Mouse (Mus musculus): Measurements from ENCODE around the gene Rlf. TPM values are rescaled to one million over a fixed set of nuclear protein-coding genes. Genes with fewer than 3 reads are reported as not detected.
A peak's percentile ranks its signal among the peaks of the same experiment; 100 is the strongest.

Gene Rlf
- polyA plus RNA-seq (2012; rRNA removed): 10.9 and 11.9 TPM in 2 replicates

DNA sequence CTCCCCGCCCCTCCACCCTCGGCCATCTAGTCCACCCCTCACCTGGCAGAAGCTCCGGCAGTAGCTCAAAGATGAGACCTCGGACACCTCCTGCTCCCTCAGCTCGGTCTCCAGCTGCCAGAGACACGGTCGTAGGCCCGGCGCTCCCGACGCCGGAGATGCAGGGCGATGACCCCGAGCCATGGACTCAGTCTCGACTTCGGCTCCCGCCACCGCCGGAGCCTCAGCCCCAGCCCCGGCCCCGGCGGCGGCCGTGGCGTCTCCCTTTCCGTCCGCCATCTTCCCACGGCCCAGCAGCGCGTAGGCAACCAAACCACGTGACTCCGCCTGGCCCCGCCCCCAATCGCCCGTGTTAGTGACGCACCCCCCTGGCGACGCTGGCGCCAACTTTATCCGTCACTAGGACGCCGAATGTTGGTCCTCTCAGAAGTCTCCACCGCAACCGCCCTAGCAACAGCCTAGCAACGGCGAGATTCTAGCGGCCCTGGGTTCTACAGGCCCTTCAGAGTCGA is at the start of gene Rlf:
Gene Rlf (minus strand): TSS at position 292 of the 512 bp plus-strand sequence.
- peak; percentile 98 for DNase-seq (ENCODE audit: low spot score)

- no peak for DNase-seq (ENCODE audit: low spot score)
Measured at GRCm38 (mm10) chr4:121241612-121242000, 26.7 kb upstream of the Rlf start.

DNA sequence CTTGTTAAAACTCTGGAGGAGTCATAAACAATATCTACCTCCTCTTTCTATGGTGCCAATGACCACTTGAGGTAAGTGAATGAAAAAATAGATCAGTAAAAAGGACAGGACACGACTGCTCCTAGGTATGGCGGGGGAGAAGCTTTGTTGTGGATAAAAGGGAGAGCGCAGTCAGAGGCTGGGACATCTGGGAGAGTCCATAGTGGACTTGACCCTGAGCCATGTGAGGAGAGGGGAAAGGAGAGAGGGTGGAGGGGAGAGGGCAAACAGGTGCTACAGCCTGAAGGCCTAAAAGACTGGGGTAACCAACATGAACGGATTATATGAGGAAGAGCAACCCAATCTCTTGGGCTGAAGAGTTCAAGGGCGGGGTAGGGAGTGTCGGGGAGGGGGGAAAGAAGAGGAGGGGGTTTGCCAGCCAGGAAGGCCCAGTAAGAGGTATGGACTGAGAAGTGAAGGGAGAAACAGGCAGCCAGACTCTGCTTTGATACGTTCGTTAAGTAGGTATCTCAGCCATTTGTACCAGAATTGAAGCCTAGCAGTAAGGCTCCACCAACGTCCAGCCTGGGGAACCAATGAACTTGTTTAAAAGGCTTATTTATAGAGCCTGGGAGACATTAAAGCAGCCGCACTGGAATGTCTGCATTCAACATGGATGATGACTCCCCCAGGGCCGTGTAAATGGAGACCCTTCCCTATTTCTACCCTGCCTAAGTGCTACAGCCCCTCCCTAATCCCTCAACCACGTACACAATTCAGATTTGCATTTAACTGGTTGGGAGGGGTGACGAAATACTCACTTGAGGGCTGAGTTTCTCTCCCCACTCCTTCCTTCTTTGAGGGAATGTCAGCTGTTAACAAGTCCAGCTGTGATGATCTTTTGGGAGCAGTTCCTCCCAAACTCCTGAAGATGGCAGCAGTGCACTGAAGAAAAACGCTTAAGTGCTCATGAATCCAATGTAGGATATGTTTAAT is 26.0 kb upstream of the Rlf start:
- DNase-seq (ENCODE audit: low spot score): no peak

DNA sequence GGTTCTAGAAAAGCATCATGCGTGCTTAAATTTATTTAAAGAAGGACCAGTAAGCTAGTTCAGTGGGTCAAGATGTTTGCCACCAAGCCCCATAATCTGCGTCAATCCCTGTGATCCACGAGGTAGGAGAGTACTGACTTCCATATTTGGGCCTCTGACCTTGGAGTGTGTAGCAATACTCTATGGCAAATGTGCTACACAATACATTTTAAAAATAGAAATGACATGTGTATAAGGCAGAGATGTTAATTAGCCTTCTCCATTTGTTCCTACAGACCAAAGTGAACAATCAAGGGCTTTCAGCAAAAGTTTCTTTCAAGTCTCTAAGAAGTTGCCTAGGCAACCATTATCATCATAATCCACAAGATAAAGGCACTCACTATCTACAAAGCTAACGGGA is 25.0 kb upstream of the Rlf start:
- DNase-seq (ENCODE audit: low spot score): no peak

- DNase-seq (ENCODE audit: low spot score): no peak
Measured at GRCm38 (mm10) chr4:121231772-121232414, 17.0 kb upstream of the Rlf start.

DNA sequence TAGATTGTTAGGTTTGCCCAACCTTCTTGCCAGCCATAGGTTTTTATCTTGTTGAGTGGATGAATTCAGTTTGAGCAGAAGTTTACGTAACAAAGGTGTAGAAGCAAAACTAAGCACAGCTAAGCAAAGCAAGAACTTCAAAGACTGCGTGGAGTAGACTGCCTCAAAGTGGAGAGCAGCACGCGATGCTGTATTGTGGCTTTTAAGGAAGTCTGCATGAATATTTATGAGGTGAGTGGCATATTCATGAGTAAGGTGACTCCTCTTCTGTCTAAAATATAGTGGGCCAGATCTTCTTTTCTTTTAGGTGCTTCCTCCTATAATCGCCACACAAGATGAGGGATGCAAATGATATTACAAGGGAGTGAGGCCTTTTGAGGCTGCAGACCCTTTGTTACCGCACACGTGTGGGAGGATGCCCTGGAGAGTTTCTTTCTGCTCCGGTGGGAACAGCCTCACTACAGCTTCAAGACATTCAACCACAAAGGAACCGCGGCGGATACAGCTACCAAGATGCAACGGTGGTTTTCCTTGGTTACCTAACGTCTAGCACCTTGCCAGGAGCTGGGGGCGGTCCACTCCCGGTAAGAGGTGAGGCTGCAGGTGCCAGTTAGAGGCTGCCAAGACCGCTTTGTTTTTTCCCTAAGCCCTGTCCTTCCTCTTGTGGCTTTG is 16.2 kb upstream of the Rlf start:
- DNase-seq (ENCODE audit: low spot score): no peak

- no peak for DNase-seq (ENCODE audit: low spot score)
Measured at GRCm38 (mm10) chr4:121227072-121227471, 12.2 kb upstream of the Rlf start.

DNA sequence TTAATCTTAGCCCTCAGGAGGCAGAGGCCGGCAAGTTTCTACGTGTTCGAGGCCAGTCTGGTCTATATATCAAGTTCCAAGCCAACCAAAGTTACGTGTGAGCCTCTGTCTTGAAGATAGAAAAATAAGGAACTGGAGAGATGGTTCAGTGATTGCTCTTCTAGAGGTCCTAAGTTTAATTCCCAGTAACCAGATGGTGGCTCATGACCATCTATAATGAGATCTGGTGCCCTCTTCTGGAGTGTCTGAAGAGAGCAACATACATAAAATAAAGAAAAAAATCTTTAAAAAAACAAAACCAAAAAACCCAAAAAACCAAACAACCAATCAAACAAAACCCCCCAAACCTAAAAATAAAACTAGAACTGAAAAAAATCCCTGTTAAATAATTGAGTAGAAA is 10.3 kb upstream of the Rlf start:
- no peak for DNase-seq (ENCODE audit: low spot score)

GRCm38 (mm10) chr4:121223136-121223535 is 8.3 kb upstream of the Rlf start:
- no peak for DNase-seq (ENCODE audit: low spot score)

- DNase-seq (ENCODE audit: low spot score): no peak
Measured at GRCm38 (mm10) chr4:121216216-121216615, 1.3 kb upstream of the Rlf start.

GRCm38 (mm10) chr4:121215489-121215888 is 605 bp upstream of the Rlf start:
- DNase-seq (ENCODE audit: low spot score): no peak

DNA sequence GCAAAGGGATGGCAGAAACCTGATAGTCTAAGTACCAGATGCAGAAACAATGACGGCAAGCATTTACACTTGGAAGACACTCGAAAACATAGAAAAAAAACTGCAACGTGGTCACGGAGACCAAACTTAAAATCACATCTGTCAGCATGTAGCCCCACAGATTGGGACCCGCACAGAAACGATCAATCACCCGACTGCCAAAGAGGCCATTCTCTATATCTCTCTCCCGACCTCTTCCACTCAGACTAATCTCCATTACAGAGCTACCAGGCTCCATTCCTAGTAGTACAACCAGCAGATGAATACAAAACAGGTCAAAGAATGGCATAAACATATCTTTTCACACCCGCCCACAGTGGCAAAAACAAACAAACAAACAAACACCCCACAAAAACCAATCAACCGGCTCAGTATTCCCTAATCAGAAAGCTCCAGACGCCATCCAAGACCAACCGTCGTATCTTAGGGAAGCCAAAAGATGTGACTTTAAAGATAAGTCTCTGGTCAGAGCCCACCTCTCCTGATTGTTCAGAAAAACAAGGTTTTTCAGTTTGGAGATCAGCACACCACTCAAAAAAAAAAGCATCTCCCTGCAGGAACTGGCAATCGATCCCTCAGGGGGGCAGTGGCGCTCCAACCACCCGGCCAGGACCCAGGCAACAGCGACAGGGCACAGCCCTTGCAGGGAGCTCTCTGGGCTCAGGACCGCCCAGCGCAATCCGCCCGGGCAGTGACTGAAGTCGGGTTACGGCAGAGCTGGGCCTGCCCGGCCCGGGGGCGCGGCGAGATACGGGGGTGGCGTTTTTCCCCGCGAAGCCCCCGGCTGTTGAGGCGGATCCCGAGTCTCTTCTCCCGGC is 720 bp downstream of the Rlf start:
- DNase-seq (ENCODE audit: low spot score): no peak

GRCm38 (mm10) chr4:121208911-121209310 is 6.0 kb downstream of the Rlf start:
- DNase-seq (ENCODE audit: low spot score): no peak

DNA sequence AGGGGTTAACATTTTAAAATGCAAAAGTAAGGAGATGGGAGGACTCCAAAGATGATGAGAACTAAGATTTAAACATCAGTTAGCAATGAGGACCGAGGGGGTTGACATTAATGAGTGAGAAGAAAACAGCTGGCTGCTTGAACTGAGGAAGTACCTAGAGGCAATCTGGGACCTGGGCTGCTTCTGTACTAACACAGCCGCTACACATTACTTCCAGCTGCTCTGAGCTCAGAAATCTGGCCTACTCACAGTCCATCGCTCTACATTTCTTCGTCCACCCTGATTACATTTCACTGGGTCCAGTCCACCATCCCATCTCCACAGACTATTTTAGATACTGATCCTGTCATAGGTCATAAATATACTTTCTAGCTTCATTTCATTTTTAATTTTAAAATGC is 17.0 kb downstream of the Rlf start:
- DNase-seq (ENCODE audit: low spot score): no peak

DNA sequence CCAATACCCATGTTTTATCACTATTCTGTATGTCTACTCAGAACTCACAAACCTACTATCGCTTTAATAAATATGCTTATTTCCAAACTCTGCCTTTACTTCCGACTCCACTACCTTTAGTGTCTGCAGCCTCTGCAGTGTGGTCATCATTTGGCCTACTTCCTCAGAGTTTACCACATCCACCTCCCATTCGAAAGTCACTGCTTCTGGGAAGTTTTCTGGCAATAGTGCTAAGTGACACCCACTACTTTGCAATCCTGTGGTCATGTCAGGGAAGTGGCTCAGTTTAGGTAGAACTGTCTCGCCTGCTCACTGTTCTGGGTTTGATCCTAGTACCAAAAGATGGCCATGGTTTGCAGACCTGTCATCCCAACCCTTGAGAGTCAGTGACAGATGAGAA is 17.9 kb downstream of the Rlf start:
- no peak for DNase-seq (ENCODE audit: low spot score)

DNA sequence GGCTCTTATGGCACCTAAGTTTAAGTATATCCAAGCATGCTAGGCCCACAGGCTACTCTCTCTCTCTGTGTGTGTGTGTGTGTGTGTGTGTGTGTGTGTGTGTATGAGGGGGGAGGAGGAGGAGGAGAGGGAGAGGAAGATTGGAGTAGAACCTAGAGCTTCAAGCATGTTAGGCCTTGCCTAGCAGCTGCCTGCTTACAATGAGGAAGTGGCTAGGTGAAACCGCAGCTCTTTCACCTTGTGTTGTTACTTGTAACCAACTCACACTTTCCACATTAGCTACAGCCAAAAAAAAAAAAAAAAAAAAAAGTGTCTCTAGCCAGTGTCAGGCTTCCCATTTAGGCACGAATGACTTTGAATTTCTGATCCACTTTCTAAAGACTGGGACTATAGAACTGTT is 18.7 kb downstream of the Rlf start:
- DNase-seq (ENCODE audit: low spot score): no peak

- no peak for DNase-seq (ENCODE audit: low spot score)
Measured at GRCm38 (mm10) chr4:121194736-121195135, 20.1 kb downstream of the Rlf start.

DNA sequence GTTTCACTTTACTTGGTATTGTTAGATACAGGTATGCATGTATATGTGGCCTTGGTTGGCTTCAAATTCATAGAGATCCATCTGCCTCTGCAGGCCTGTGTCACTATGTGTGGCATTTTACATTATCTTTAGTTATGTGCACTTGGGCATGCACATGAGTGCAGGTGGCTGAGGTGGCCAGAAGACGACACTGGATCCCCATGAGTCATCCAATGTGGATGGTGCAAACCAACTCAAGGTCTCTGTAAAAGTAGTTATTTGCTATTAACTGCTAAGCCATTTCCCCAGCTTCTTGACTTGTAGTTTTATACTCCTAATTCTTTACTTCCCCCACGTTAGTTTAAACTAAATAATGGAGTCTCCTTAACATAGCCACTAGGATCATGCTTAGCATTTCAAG is 22.6 kb downstream of the Rlf start:
- DNase-seq (ENCODE audit: low spot score): no peak

- DNase-seq (ENCODE audit: low spot score): no peak
Measured at GRCm38 (mm10) chr4:121189341-121189740, 25.5 kb downstream of the Rlf start.

DNA sequence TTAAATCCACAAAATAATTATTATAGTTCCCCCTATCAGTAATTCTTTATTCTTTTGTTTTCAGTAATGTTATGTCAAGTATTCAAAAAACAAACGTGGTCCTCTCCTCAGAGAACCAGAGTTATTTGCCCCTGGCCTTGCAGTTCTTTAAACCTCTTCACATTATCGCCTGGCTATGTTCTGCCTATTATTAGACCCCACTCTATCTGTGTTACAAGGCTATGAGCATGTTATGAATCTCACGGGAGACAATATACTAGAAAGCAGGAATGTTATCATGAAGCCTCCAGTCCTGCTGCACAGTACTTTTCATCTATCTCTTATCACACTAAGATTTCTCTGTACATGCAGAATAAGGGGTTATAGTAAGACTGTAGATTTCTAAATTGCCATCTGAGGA is 35.2 kb downstream of the Rlf start:
- DNase-seq (ENCODE audit: low spot score): no peak

GRCm38 (mm10) chr4:121167656-121168055 is 47.2 kb downstream of the Rlf start:
- no peak for DNase-seq (ENCODE audit: low spot score)

All from urinary bladder, adult 2 months (tissue).